Comparison of ENCODE assay signal across 25 mouse cellular contexts in genomic region chr1:27895333-27895732, GRCm38 (mm10).
DNase-seq lines count a peak whose midpoint lies in the region; ATAC-seq and TF ChIP-seq lines count a peak whose summit lies in the region.
"Had no signal": no experiment of that assay in that cellular context is flagged by ENCODE, and none has a peak within 500 bp of the region (broad histone marks: within the 10 kb centered on the region; RNA-seq: fewer than 3 reads in every experiment).

No protein-coding gene starts in this region.

- no peak overlapping the region for H3K27ac ChIP-seq in kidney, postnatal 0 days
- no peak overlapping the region for H3K27ac ChIP-seq in liver, adult 2 months (replicated peaks; ENCODE audit: insufficient read depth, low read depth, low read length)
- H3K27ac ChIP-seq in MEL (ENCODE audit: control insufficient read depth, low read depth, low read length) = no peak overlapping the region
- H3K27ac ChIP-seq: embryonic facial prominence, embryonic 12.5 days; embryonic facial prominence, embryonic 15.5 days; forebrain, embryonic 15.5 days; heart, adult 2 months; heart, embryonic 10.5 days; heart, embryonic 13.5 days; hindbrain, embryonic 15.5 days had no signal

- H3K4me1 ChIP-seq in kidney, postnatal 0 days (replicated peaks; ENCODE audit: insufficient read depth, low read length) = no peaks in the 10 kb centered on the region
- H3K4me1 ChIP-seq in liver, adult 2 months (ENCODE audit: control insufficient read depth, insufficient read depth, low read length) = peaks cover 2% of the 10 kb centered on the region; the same call in 1 of the 2 replicates
- H3K4me1 ChIP-seq in MEL (ENCODE audit: control insufficient read depth in 1 of 2, insufficient read depth in 2 of 2, low read length in 2 of 2) = no peaks in the 10 kb centered on the region
- H3K4me1 ChIP-seq: embryonic facial prominence, embryonic 12.5 days; embryonic facial prominence, embryonic 15.5 days; forebrain, embryonic 15.5 days; heart, embryonic 10.5 days; heart, embryonic 13.5 days; hindbrain, embryonic 15.5 days had no signal

- H3K27me3 ChIP-seq in kidney, postnatal 0 days (ENCODE audit: insufficient read depth, low read length) = no peaks in the 10 kb centered on the region
- no peaks in the 10 kb centered on the region for H3K27me3 ChIP-seq in liver, adult 2 months (ENCODE audit: control insufficient read depth, insufficient read depth, low read length)
- no peaks in the 10 kb centered on the region for H3K27me3 ChIP-seq in MEL (ENCODE audit: control insufficient read depth in 1 of 2, insufficient read depth in 2 of 2, low read length in 2 of 2)
- H3K27me3 ChIP-seq: embryonic facial prominence, embryonic 12.5 days; embryonic facial prominence, embryonic 15.5 days; forebrain, embryonic 15.5 days; heart, embryonic 13.5 days; hindbrain, embryonic 15.5 days; Patski had no signal

- no peaks in the 10 kb centered on the region for H3K36me3 ChIP-seq in kidney, postnatal 0 days (ENCODE audit: insufficient read depth, low read length)
- no peaks in the 10 kb centered on the region for H3K36me3 ChIP-seq in liver, adult 2 months (ENCODE audit: control insufficient read depth, insufficient read depth, low read length)
- H3K36me3 ChIP-seq in MEL (ENCODE audit: control insufficient read depth in 1 of 2, insufficient read depth in 2 of 2, low read length in 2 of 2) = no peaks in the 10 kb centered on the region
- H3K36me3 ChIP-seq: embryonic facial prominence, embryonic 12.5 days; embryonic facial prominence, embryonic 15.5 days; forebrain, embryonic 15.5 days; heart, embryonic 10.5 days; heart, embryonic 13.5 days; hindbrain, embryonic 15.5 days had no signal

- TF ChIP-seq POLR2A in liver, adult 2 months (IDR thresholded peaks at IDR 0.05; ENCODE audit: extremely low read depth, insufficient read depth, low read length) = no peak
- TF ChIP-seq POLR2A in MEL (IDR thresholded peaks at IDR 0.05; ENCODE audit: control insufficient read depth in 1 of 2, insufficient read depth in 1 of 2, low read depth in 1 of 2, low read length in 2 of 2, poor library complexity in 1 of 2) = no peak

- no peaks in the 10 kb centered on the region for H3K9me3 ChIP-seq in kidney, postnatal 0 days (replicated peaks; ENCODE audit: low read length)
- no peaks in the 10 kb centered on the region for H3K9me3 ChIP-seq in MEL (replicated peaks; ENCODE audit: insufficient read depth, low read length)
- H3K9me3 ChIP-seq: embryonic facial prominence, embryonic 12.5 days; embryonic facial prominence, embryonic 15.5 days; forebrain, embryonic 15.5 days; heart, embryonic 10.5 days; heart, embryonic 13.5 days; hindbrain, embryonic 15.5 days had no signal

- no peak for ATAC-seq in kidney, postnatal 0 days (replicated peaks; ENCODE audit: low FRiP score, low read depth)
- ATAC-seq: CD4-positive, CD25-positive, alpha-beta regulatory T cell, adult 4 months; forebrain, embryonic 15.5 days; Patski had no signal

- peak; percentile 1 for DNase-seq in kidney, postnatal 0 days (ENCODE audit: low spot score)
- DNase-seq in kidney, postnatal 10 days = no peak
- no peak for DNase-seq in liver, adult 2 months (ENCODE audit: extremely low read depth, low read depth, low spot score)
- no peak for DNase-seq in liver
- no peak for DNase-seq in MEL (ENCODE audit: low read depth, low spot score)
- peak; percentile 4 for DNase-seq in Muller cell, postnatal 12 days (ENCODE audit: inconsistent ontology term)
- no peak for DNase-seq in right cerebral cortex, postnatal 36 days (ENCODE audit: low spot score in 2 of 2)
- DNase-seq: adrenal gland, postnatal 10 days; cerebellum, adult 11 months; cerebellum, adult 2 months; cerebellum, adult 9-11 months; cerebellum, postnatal 25 days; gastrocnemius, postnatal 10 days; gastrocnemius, postnatal 36 days; heart, adult 2 months; heart, postnatal 14 days; heart, postnatal 4 days had no signal

- no peak overlapping the region for H3K4me2 ChIP-seq in kidney, postnatal 0 days (ENCODE audit: low read length)
- H3K4me2 ChIP-seq: embryonic facial prominence, embryonic 12.5 days; embryonic facial prominence, embryonic 15.5 days; forebrain, embryonic 15.5 days; heart, embryonic 13.5 days; hindbrain, embryonic 15.5 days had no signal

- TF ChIP-seq EP300 in MEL (IDR thresholded peaks at IDR 0.05; ENCODE audit: low read depth in 1 of 2, low read length in 2 of 2) = no peak

- H3K79me2 ChIP-seq in liver, adult 2 months (ENCODE audit: control insufficient read depth, insufficient read depth, low read length) = no peaks in the 10 kb centered on the region; the same call in 1 of the 2 replicates
- H3K79me2 ChIP-seq in MEL (ENCODE audit: control insufficient read depth, insufficient read depth, low read length, poor library complexity) = no peaks in the 10 kb centered on the region

- H3K4me3 ChIP-seq in kidney, postnatal 0 days (replicated peaks; ENCODE audit: low read depth, low read length) = no peak overlapping the region
- no peak overlapping the region for H3K4me3 ChIP-seq in liver, adult 2 months (ENCODE audit: insufficient read depth, low read depth, low read length)
- H3K4me3 ChIP-seq in MEL (ENCODE audit: control insufficient read depth in 1 of 2, insufficient read depth in 1 of 2, low read depth in 2 of 2, low read length in 2 of 2) = no peak overlapping the region
- H3K4me3 ChIP-seq: embryonic facial prominence, embryonic 12.5 days; embryonic facial prominence, embryonic 15.5 days; forebrain, embryonic 15.5 days; heart, adult 2 months; heart, embryonic 10.5 days; heart, embryonic 13.5 days; hindbrain, embryonic 15.5 days had no signal

- H3K9ac ChIP-seq in kidney, postnatal 0 days (ENCODE audit: low read depth, low read length) = no peak overlapping the region
- H3K9ac ChIP-seq in liver, adult 2 months (ENCODE audit: low read depth, low read length) = no peak overlapping the region
- H3K9ac ChIP-seq in MEL (ENCODE audit: control insufficient read depth, low read depth, low read length, poor library complexity, severe bottlenecking) = no peak overlapping the region
- H3K9ac ChIP-seq: embryonic facial prominence, embryonic 12.5 days; embryonic facial prominence, embryonic 15.5 days; forebrain, embryonic 15.5 days; heart, embryonic 13.5 days; hindbrain, embryonic 15.5 days had no signal

- TF ChIP-seq CTCF in kidney, postnatal 0 days (IDR thresholded peaks at IDR 0.05; ENCODE audit: low read depth) = peak; percentile 53
- TF ChIP-seq CTCF in liver, adult 2 months (IDR thresholded peaks at IDR 0.05; ENCODE audit: low read depth, low read length) = peak; percentile 30; the same call in 1 of the 2 replicates
- TF ChIP-seq CTCF in MEL (IDR thresholded peaks at IDR 0.05 in 2 of 3, conservative IDR thresholded peaks at IDR 0.05 in 1 of 3; ENCODE audit: control insufficient read depth in 1 of 3, insufficient read depth in 1 of 3, low read depth in 2 of 3, low read length in 3 of 3, poor library complexity in 1 of 3, severe bottlenecking in 1 of 3) = no peak

- TF ChIP-seq RAD21 in MEL (IDR thresholded peaks at IDR 0.05; ENCODE audit: low read depth, low read length) = 0 out of 2 replicates have a peak, but pooled peaks have one; percentile 2

- 79% methylated on average over 1 of the region's 1 CpGs for WGBS in kidney, postnatal 0 days
- 73% methylated on average over 1 of the region's 1 CpGs for WGBS in liver, adult 2 months

TF ChIP-seq in MEL, 35 proteins besides CTCF, POLR2A, EP300 and RAD21:
- TF ChIP-seq JUND (IDR thresholded peaks at IDR 0.05; ENCODE audit: low read depth, low read length) = no peak
- TF ChIP-seq MAX (IDR thresholded peaks at IDR 0.05; ENCODE audit: low read length) = no peak
- TF ChIP-seq USF1 (IDR thresholded peaks at IDR 0.05; ENCODE audit: low read depth, low read length) = no peak
- no peak for TF ChIP-seq KAT2A (conservative IDR thresholded peaks at IDR 0.05; ENCODE audit: low read depth, low read length)
- TF ChIP-seq MAFK (IDR thresholded peaks at IDR 0.05; ENCODE audit: borderline replicate concordance, low read depth, low read length) = no peak
- no peak for TF ChIP-seq USF2 (IDR thresholded peaks at IDR 0.05; ENCODE audit: borderline replicate concordance in 1 of 2, insufficient read depth in 1 of 2, low read depth in 1 of 2, low read length in 2 of 2)
- no peak for TF ChIP-seq TBP (IDR thresholded peaks at IDR 0.05; ENCODE audit: low read depth, low read length)
- TF ChIP-seq CHD2 (IDR thresholded peaks at IDR 0.05; ENCODE audit: low read length) = no peak
- TF ChIP-seq TAL1 (IDR thresholded peaks at IDR 0.05; ENCODE audit: low read length) = no peak
- TF ChIP-seq MYB (IDR thresholded peaks at IDR 0.05; ENCODE audit: low read depth, low read length) = no peak
- no peak for TF ChIP-seq BHLHE40 (IDR thresholded peaks at IDR 0.05; ENCODE audit: borderline replicate concordance, low read depth, low read length)
- no peak for TF ChIP-seq TCF12 (IDR thresholded peaks at IDR 0.05; ENCODE audit: low read depth, low read length)
- TF ChIP-seq RCOR1 (IDR thresholded peaks at IDR 0.05; ENCODE audit: low read depth, low read length) = no peak
- no peak for TF ChIP-seq POLR2AphosphoS2 (IDR thresholded peaks at IDR 0.05; ENCODE audit: low read length)
TF ChIP-seq in MEL: peak in this region for 0.

Comparison
In these comparisons a context has a peak if more than half of its experiments do, and no peak if none do; other contexts are left out.
1. DNase-seq: peak in kidney, postnatal 0 days (single experiment) and Muller cell, postnatal 12 days (single experiment); none in kidney, postnatal 10 days (single experiment), liver, adult 2 months (single experiment), liver (single experiment), MEL (single experiment) and right cerebral cortex, postnatal 36 days (0 of 2).
2. CTCF ChIP-seq: peak in kidney, postnatal 0 days (single experiment) and liver, adult 2 months (single experiment); none in MEL (0 of 3).